Mouse (Mus musculus) bone marrow, adult 2 months (tissue): ENCODE results near the gene Tmem204. TPM values are rescaled to one million over a fixed set of nuclear protein-coding genes. Genes with fewer than 3 reads are reported as not detected.

Experiments used
- H3K27ac ChIP-seq: fragments of 200-500 bp; 2 replicates; pipeline ENCODE4 v1.5.1; 2012; ENCODE audit warnings: low read depth, mild to moderate bottlenecking, control low read depth, inconsistent platforms, low read length; ENCODE audit not compliant: control insufficient read depth, poor library complexity, insufficient read depth
- H3K4me1 ChIP-seq: fragments of 200-500 bp; 2 replicates; pipeline ENCODE4 v1.6.1; 2011; ENCODE audit warnings: low read length; ENCODE audit not compliant: control insufficient read depth, insufficient read depth
- H3K4me3 ChIP-seq: fragments of 200-500 bp; replicated peaks from 2 replicates; pipeline ENCODE3; 2011; ENCODE audit warnings: mild to moderate bottlenecking, low read depth, low read length, control low read depth; ENCODE audit not compliant: control insufficient read depth
- CTCF ChIP-seq: fragments of 200-500 bp; IDR thresholded peaks from 2 replicates; pipeline ENCODE4 v1.5.1; 2011; ENCODE audit warnings: low read length, control low read depth; ENCODE audit not compliant: control insufficient read depth, insufficient read depth
- POLR2A ChIP-seq: fragments of 200-500 bp; IDR thresholded peaks from 2 replicates; pipeline ENCODE4 v1.6.1; 2011; ENCODE audit warnings: low read depth, mild to moderate bottlenecking, control low read depth, low read length, borderline replicate concordance; ENCODE audit not compliant: control insufficient read depth
- WGBS: fragments of 180-500 bp; shearing (Covaris S2); methylation state at CpG from one replicate; pipeline ENCODE4 v1.1.7; 2018; 5-methylcytosine and 5-hydroxymethylcytosine counted together
- polyA plus RNA-seq: library from polyadenylated mRNA; stranded (reverse); fragments of >200 nt; gene quantifications from 2 replicates; pipeline ENCODE4 v1.2.4, GENCODE M21; 2011; ENCODE audit warnings: low replicate concordance; ENCODE audit not compliant: missing spikeins, insufficient read depth, insufficient read length

The Tmem204 gene
- polyA plus RNA-seq, 1 experiment = 2.5 TPM

- TF ChIP-seq CTCF = no peak
- TF ChIP-seq POLR2A = peak; percentile 75; the same call in 1 of the 2 replicates
- H3K4me3 ChIP-seq = peak within 1 kb of the TSS; percentile 98
- WGBS = under 1% methylated on average over 62 of the region's 62 CpGs
- no peaks in the 10 kb centered on the region for H3K4me1 ChIP-seq
- peak within 1 kb of the TSS; percentile 86 for H3K27ac ChIP-seq
These were observed 67.6 kb downstream of the Tmem204 start, which contains the start of the genes Cramp1l and Ift140 for GRCm38 (mm10) chr17:25015655-25016291. Gene Cramp1l, minus strand, starts transcription at chr17:25015788. Gene Ift140, plus strand, starts transcription at chr17:25016085.

- TF ChIP-seq CTCF (no peak), POLR2A (no peak)
- Histone ChIP-seq H3K4me3 (peak overlapping the region; percentile 82), H3K27ac (peak overlapping the region; percentile 86), H3K4me1 (no peaks in the 10 kb centered on the region)
- under 1% methylated on average over 39 of the region's 39 CpGs for WGBS
These were observed 68.4 kb downstream of the Tmem204 start for GRCm38 (mm10) chr17:25014841-25015570.

DNA sequence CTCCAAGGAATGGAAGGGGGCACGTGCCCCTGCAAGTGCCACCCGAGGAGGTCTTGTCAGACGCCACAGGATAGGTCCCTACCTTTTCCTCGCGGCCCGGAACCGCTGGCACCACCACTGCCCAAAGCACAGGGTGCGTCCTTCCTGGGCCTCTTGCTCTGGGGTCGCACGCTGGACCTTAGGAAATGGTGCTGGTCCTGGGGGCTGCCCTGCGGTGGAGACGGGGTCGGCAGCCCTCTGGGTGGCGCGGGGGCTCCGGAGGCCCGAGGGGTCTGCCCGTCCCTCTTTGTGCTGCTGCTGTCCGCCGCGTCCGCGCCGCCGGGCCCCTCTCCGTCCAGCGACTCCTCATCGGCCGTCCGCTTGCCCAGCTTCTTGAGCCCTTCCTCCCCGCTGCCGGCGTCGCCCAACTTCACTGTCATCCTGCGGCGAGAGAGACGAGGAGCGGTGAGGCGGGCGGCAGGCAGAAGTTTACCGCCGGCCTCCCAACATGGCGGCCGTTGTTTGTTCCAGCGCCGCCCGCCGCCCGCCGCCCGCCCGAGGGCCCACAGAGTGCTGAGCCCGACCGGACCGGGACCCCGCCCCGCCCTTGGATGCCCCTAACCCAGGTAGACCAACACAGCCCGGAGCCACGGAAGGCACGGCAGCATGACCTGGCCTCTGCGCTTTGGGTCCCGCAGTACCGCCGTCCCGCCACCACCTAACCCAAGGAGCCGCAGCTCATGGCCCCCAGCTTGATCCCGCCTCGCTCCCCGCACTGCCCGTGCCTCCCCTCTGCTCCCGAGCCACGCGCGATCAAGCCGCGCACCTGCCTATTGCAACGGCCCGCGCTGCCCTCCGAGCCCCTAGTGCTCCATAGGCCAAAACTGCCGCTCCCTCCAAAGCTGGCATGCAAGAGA lies 69.5 kb downstream of the Tmem204 start:
- under 1% methylated on average over 78 of the region's 81 CpGs for WGBS
- Histone ChIP-seq H3K4me1 (no peaks in the 10 kb centered on the region), H3K27ac (peak overlapping the region; percentile 84), H3K4me3 (peak overlapping the region; percentile 82)
- no peak for TF ChIP-seq CTCF
- TF ChIP-seq POLR2A = no peak; the same call in 1 of the 2 replicates

Other genes starting within 250 kb of the Tmem204 start
- 92.4 and 146 TPM in 2 replicates for gene Hagh, start 243.4 kb downstream of the Tmem204 start, polyA plus RNA-seq
- gene Fahd1, start 233.2 kb downstream of the Tmem204 start, polyA plus RNA-seq = 51.5 and 67.1 TPM in 2 replicates
- not detected in 2 replicates for gene Igfals, start 217.6 kb downstream of the Tmem204 start, polyA plus RNA-seq
- 34.2 and 45.6 TPM in 2 replicates for gene Nubp2, start 197.2 kb downstream of the Tmem204 start, polyA plus RNA-seq
- gene Spsb3, start 196.9 kb downstream of the Tmem204 start, polyA plus RNA-seq = 37.8 and 47.2 TPM in 2 replicates
- gene Eme2, start 188.5 kb downstream of the Tmem204 start, polyA plus RNA-seq = 8.2 and 35.6 TPM in 2 replicates
- gene Mrps34, start 188.5 kb downstream of the Tmem204 start, polyA plus RNA-seq = 23.4 and 43.9 TPM in 2 replicates
- 51.7 and 64.3 TPM in 2 replicates for gene Nme3, start 187.1 kb downstream of the Tmem204 start, polyA plus RNA-seq
- 51.0 and 96.3 TPM in 2 replicates for gene Mapk8ip3, start 146.6 kb downstream of the Tmem204 start, polyA plus RNA-seq
- gene Jpt2, start 122.9 kb downstream of the Tmem204 start, polyA plus RNA-seq = 12.2 and 31.5 TPM in 2 replicates
- gene Cramp1l, start 67.8 kb downstream of the Tmem204 start, polyA plus RNA-seq = 9.1 and 15.8 TPM in 2 replicates
- gene Ift140, start 67.5 kb downstream of the Tmem204 start, polyA plus RNA-seq = 65.1 and 72.5 TPM in 2 replicates
- gene Telo2, start 32.4 kb upstream of the Tmem204 start, polyA plus RNA-seq = 19.5 and 30.4 TPM in 2 replicates
- 1.4 TPM in 1 of 2 replicates, not detected in the other for gene Ptx4, start 37.2 kb upstream of the Tmem204 start, polyA plus RNA-seq
- 17.0 and 21.9 TPM in 2 replicates for gene Clcn7, start 49.8 kb upstream of the Tmem204 start, polyA plus RNA-seq
- gene Ccdc154, start 78.9 kb upstream of the Tmem204 start, polyA plus RNA-seq = not detected in 2 replicates
- not detected in 2 replicates for gene Gm38655, start 91.9 kb upstream of the Tmem204 start, polyA plus RNA-seq
- gene BC003965, start 101.0 kb upstream of the Tmem204 start, polyA plus RNA-seq = 13.1 and 19.4 TPM in 2 replicates
- gene Unkl, start 104.8 kb upstream of the Tmem204 start, polyA plus RNA-seq = 9.5 and 29.1 TPM in 2 replicates
- 10.8 and 21.7 TPM in 2 replicates for gene Gnptg, start 156.5 kb upstream of the Tmem204 start, polyA plus RNA-seq
- gene Tsr3, start 156.6 kb upstream of the Tmem204 start, polyA plus RNA-seq = 24.4 and 37.1 TPM in 2 replicates
- 4.7 and 14.3 TPM in 2 replicates for gene Baiap3, start 172.8 kb upstream of the Tmem204 start, polyA plus RNA-seq
- gene Ube2i, start 191.0 kb upstream of the Tmem204 start, polyA plus RNA-seq = 141 and 187 TPM in 2 replicates
- gene Prss34, start 214.8 kb upstream of the Tmem204 start, polyA plus RNA-seq = 11.0 and 35.0 TPM in 2 replicates
- gene Prss28, start 225.1 kb upstream of the Tmem204 start, polyA plus RNA-seq = 1.7 TPM in 1 of 2 replicates, not detected in the other
- gene Prss29, start 235.1 kb upstream of the Tmem204 start, polyA plus RNA-seq = not detected in 2 replicates